Mouse (Mus musculus): ENCODE results near the gene Ccdc85a. TPM values are rescaled to one million over a fixed set of nuclear protein-coding genes. Genes with fewer than 3 reads are reported as not detected.
"Not testable (repeated sequence)": the region's sequence is repeated elsewhere in the genome, so short reads cannot be mapped to it uniquely, and the experiment has no call there.

The Ccdc85a gene
- polyA plus RNA-seq, 1 experiment from 2014 or later, result 11.0 TPM

DNA sequence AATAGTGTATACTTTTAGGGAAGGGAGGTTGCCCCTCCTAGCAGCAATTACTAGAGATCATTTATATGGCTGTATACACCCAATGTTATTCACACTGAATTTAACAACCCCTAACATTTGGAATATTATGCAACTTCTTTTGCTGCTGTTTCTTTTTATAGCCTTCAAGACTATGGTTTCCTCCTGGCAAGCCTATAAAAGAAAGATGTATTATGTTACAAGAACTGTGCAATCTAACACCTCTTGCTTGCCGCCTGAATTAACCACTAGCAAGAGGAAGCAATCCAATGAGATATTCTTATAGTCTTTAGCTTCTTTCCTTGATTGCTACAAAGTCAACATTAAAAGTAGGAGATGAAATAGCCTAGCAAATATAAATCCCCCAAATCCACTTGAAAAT, 187.0 kb downstream of the Ccdc85a start:
- WGBS, result 63% methylated on average over 1 of the region's 1 CpGs
- Histone ChIP-seq H3K9me3 (no peaks in the 10 kb centered on the region), H3K4me3 (no peak overlapping the region), H3K27me3 (replicated peaks) (no peaks in the 10 kb centered on the region), H3K27ac (no peak overlapping the region), H3K4me1 (no peaks in the 10 kb centered on the region), H3K9ac (no peak overlapping the region), H3K36me3 (no peaks in the 10 kb centered on the region), H3K4me2 (replicated peaks) (no peak overlapping the region)
- ATAC-seq (ENCODE audit: low FRiP score, low read depth), result no peak

DNA sequence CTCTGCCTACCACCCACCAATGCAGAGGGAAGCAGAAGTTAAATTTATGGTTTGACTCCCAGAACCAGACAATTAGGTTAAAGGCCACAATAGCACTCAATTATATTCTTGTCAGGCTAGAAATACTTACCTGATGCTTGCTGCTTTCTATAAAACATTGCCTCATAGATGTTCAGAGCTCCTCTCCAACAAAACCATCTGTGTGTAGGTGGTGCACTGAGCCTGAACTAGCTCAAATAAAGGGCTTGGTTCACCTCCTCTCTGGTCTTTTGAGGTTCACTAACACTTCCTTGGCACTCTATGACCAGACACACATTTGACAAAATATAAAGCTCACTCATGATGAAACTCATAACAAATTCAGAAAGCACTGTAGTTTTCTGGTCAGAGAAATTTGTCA, 208.2 kb downstream of the Ccdc85a start:
- H3K4me3 ChIP-seq, result no peak overlapping the region
- no peak overlapping the region for H3K9ac ChIP-seq
- ATAC-seq (ENCODE audit: low FRiP score, low read depth), result no peak
- H3K9me3 ChIP-seq, result no peaks in the 10 kb centered on the region
- H3K27me3 ChIP-seq (replicated peaks), result no peaks in the 10 kb centered on the region
- no peaks in the 10 kb centered on the region for H3K36me3 ChIP-seq
- H3K4me2 ChIP-seq (replicated peaks), result no peak overlapping the region
- no peak overlapping the region for H3K27ac ChIP-seq
- H3K4me1 ChIP-seq, result no peaks in the 10 kb centered on the region

DNA sequence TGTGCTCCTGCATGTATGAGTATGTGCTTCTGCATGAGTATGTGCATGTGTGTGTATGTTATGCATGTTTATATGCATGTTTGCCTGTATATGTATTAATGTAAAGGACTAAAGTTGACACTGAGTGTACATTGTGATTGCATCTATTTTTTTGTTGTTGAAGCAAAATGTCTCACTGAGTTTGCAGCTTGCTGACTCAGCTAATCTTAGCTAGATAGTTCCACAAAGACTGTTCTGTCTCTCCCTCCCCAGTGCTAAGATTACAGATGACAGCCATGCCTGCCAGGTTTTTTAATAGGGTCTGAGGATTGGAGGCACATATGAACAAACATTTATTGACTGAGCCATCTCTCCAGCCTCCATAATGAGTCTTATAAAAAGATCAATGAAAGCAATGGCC, 209.5 kb downstream of the Ccdc85a start:
- Histone ChIP-seq H3K9ac (no peak overlapping the region), H3K4me1 (no peaks in the 10 kb centered on the region), H3K36me3 (no peaks in the 10 kb centered on the region), H3K4me2 (replicated peaks) (no peak overlapping the region), H3K4me3 (no peak overlapping the region), H3K27ac (no peak overlapping the region), H3K27me3 (replicated peaks) (no peaks in the 10 kb centered on the region), H3K9me3 (no peaks in the 10 kb centered on the region)
- ATAC-seq (ENCODE audit: low FRiP score, low read depth), result no peak

DNA sequence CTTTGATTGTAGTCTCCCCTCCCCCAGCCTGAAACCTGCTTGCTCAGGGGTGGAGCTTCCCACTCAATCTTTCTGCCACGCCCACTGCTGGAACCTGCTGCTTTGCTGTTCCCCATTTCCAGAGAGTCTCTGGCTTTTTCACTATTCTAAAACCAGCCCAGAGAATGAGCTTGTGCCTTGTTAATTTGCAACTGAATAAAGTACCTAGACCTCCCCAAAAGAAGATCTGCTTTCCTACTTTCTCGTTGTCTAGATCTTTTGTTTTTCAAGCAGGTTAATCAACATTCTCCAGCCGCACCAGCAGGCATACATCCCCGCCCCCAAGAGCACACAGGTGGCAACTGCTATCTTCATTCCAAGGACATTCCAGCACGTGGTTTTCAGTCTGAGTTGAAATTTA, 212.7 kb downstream of the Ccdc85a start:
- not testable (repeated sequence) for H3K4me2 ChIP-seq (replicated peaks); H3K27me3 ChIP-seq (replicated peaks); ATAC-seq (ENCODE audit: low FRiP score, low read depth); H3K4me1 ChIP-seq; H3K27ac ChIP-seq; H3K4me3 ChIP-seq; H3K9me3 ChIP-seq; H3K9ac ChIP-seq; H3K36me3 ChIP-seq
- WGBS, result 70% methylated on average over 5 of the region's 5 CpGs

DNA sequence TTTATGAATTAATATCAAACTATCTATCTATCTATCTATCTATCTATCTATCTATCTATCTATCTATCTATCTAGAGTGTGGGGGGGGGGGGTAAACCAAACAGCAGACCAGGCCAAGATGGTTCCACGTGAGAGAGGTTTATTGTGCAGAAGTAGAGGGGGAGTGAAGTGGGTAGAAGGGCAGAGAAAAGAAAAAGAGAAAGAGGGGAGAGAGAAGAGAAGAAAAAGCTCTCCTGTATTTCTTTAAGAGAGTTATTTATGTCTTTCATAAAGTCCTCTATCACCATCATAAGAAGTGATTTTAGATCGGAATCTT, 218.2 kb downstream of the Ccdc85a start:
- ATAC-seq (ENCODE audit: low FRiP score, low read depth), result peak; percentile 42
- Histone ChIP-seq H3K27me3 (replicated peaks) (no peaks in the 10 kb centered on the region), H3K4me3 (peak overlapping the region; percentile 27; the same call in 1 of the 2 replicates), H3K9ac (no peak overlapping the region), H3K4me1 (no peaks in the 10 kb centered on the region), H3K27ac (no peak overlapping the region; the same call in 1 of the 2 replicates), H3K4me2 (replicated peaks) (peak overlapping the region; percentile 64), H3K36me3 (no peaks in the 10 kb centered on the region), H3K9me3 (no peaks in the 10 kb centered on the region)
- 42% methylated on average over 2 of the region's 2 CpGs for WGBS

DNA sequence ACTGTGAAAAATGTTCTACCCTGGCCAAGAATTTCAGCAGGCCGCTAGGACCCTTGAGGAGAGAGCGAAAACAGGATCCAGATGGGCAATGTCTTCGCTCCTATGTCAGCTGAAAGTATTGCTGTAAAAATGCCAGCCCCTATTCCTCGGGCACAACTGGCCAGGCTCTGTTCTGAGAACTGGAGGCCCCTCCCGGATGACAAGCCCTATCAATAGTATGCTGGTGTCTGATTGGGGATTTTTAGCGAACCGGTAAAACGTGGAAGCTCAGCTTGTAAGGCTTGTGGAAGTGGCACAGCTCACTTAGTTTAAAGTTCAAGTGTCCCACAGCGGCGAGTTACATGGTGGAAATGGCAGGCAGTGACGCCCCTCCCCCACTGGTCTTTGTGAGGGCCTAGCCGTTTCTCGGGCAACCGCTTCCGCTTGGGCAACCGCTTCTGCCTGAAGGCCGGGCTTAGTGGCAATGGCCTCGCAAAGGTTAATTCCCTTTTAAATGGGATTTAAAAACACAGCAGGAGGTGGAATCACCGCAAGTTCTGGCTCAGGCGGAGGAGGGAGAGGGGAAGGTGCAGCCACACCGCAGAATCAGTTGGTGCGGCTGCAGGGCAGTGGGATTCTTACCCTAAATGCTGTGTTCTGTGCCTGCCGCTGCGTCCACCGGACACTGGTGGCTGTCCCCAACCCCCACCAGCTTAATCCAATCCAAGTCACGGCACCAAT, 218.8 kb downstream of the Ccdc85a start:
- peak overlapping the region; percentile 64 for H3K4me2 ChIP-seq (replicated peaks)
- no peaks in the 10 kb centered on the region for H3K4me1 ChIP-seq
- peak; percentile 97 for ATAC-seq (ENCODE audit: low FRiP score, low read depth)
- 8% methylated on average over 26 of the region's 26 CpGs for WGBS
- no peaks in the 10 kb centered on the region for H3K27me3 ChIP-seq (replicated peaks)
- H3K9ac ChIP-seq, result peak overlapping the region; percentile 48; the same call in 1 of the 2 replicates
- peak overlapping the region; percentile 27 for H3K4me3 ChIP-seq
- H3K9me3 ChIP-seq, result no peaks in the 10 kb centered on the region
- H3K36me3 ChIP-seq, result no peaks in the 10 kb centered on the region
- H3K27ac ChIP-seq, result no peak overlapping the region; the same call in 1 of the 2 replicates

DNA sequence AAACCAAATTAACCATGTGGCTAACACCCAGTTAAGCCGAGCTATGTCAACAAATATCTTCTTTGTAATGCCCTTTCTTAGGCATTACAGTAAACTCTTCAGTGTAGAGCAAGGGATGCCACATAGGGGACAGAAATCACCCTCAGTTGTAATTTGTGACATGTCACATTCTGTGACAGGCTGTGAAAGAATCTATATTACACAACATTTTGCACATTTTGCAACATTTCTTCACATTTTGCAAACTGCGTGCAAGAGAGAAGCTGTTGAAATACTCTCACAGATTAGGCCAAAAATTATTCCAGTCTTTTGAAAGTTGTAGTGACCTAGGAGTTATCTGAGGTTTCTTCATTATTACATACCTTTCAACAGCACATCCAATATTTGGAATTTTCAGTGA, 240.7 kb downstream of the Ccdc85a start:
- Histone ChIP-seq H3K4me1 (no peaks in the 10 kb centered on the region), H3K9ac (no peak overlapping the region), H3K9me3 (no peaks in the 10 kb centered on the region), H3K4me3 (no peak overlapping the region), H3K36me3 (no peaks in the 10 kb centered on the region), H3K27ac (no peak overlapping the region), H3K27me3 (replicated peaks) (no peaks in the 10 kb centered on the region), H3K4me2 (replicated peaks) (no peak overlapping the region)
- ATAC-seq (ENCODE audit: low FRiP score, low read depth), result no peak
- WGBS, result 86% methylated on average over 2 of the region's 2 CpGs

DNA sequence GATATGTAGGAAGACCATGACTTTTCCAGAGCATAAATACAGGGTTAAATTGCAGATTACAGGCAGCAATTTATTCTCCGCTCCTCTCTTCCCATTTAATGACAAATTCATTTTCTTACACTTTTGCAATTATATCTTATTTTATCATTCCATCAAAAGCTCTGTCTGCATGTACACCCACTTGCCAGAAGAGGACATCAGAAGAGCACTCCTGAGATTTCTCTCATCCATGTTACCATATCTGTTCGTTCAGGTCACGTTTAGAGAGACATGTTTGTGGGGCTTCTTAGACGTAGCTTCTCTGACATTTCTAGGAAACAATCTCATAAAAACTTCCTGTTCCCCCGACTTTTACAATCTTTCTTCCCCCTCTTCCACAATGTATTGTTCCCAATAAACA, 242.2 kb downstream of the Ccdc85a start:
- Histone ChIP-seq H3K27ac (no peak overlapping the region), H3K27me3 (replicated peaks) (no peaks in the 10 kb centered on the region), H3K4me2 (replicated peaks) (no peak overlapping the region), H3K4me1 (no peaks in the 10 kb centered on the region), H3K9ac (no peak overlapping the region), H3K36me3 (no peaks in the 10 kb centered on the region), H3K4me3 (no peak overlapping the region), H3K9me3 (no peaks in the 10 kb centered on the region)
- ATAC-seq (ENCODE audit: low FRiP score, low read depth), result no peak
- 76% methylated on average over 5 of the region's 5 CpGs for WGBS

DNA sequence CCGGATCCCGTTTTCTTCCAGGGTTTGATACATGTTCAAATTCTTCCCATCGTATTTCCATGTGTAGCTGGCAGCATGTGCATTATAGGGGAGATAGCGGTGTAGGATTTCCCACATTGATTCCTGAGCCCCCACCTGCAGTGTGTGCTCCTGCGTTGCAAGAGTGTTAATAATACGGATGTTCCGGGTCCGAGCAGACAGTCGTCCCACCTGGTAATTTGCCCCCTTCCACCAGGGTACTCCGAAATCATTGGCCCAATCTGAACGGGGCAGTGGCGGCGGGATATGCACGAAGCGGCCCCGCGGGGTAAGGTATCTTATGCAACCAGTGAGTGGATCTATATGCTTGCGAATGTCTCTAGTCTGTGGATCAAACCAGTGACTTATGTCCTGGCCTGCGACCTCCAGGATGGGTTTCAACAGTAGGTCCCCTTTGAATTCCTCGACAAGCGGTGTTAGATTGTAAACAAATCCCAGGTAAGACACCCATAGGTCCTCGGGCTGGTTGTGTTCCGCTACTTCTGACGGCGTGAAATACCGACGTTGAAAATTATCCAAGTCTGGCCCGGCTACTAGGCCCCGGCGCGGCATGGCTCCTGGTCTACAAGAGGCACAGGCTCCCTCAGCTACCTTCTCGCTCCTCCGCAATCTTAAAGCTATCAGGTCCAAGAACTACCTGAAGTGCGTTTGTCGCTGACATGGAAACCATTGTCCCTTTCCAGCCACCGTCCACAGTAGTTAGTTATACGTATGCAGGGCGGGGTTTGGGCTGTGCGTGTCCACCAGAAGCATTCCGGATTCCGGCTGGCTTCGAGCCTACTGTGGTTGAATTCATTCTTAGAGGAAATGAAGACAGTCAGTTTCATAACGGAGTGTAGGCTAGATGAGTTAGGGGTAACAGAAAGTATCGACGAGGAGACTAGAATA, 244.6 kb downstream of the Ccdc85a start, which contains the start of gene Gm6685:
Gm6685 (minus strand) TSS at position 644 of the 927 bp plus-strand sequence.
- H3K27ac ChIP-seq; H3K27me3 ChIP-seq (replicated peaks); H3K4me1 ChIP-seq; H3K4me3 ChIP-seq; H3K9me3 ChIP-seq; H3K9ac ChIP-seq; H3K4me2 ChIP-seq (replicated peaks); H3K36me3 ChIP-seq; ATAC-seq (ENCODE audit: low FRiP score, low read depth): not testable (repeated sequence)
- WGBS, result 95% methylated on average over 45 of the region's 45 CpGs

Other genes starting within 250 kb of the Ccdc85a start
- not detected in 2 replicates for gene Gm6685, start 244.5 kb downstream of the Ccdc85a start, polyA plus RNA-seq (2016; fragmentation: Nextera tagmentation; extraction: Ambion mirVana)